Mouse (Mus musculus): Measurements from ENCODE around the gene Lamb1.

Gene Lamb1

DNA sequence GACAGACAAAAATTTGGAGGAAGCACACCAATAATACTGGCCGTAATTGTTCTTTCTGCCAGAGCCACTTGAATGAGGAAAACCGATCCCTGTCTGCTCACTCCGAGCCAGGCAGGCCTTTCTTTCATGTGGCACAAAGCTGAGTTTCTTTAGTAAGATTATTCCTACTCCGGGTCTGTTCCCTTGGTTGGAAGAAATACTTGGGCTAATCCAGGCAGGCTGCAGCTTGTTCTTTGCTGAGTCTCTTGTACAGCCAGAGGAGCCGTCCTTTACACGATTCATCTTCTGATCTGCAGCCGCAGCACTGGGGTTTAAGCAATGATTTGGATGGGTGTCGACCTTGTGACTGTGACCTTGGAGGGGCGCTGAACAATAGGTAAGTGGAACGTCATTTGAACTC lies 24.0 kb downstream of the Lamb1 start:
- no peak for DNase-seq (ENCODE audit: low read depth)

DNA sequence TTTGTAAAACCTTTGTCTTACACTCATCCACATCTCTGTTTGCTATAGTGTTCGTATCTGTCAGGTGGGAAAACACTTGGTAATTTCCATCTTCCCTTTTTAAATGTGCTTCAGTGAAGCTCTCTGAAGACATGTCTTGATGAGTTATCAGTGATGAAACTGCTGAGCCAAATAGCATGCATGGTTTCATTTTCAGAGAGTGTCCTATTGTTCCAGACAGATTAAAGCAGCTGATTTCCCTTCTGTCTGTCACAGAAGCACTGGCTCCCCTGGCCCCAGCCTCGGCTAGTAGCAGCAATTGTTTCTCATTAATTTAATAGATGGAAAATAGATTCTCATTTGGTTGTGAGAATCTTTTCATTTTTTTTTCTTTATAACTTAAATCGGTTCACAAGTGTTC lies 25.9 kb downstream of the Lamb1 start:
- no peak for DNase-seq (ENCODE audit: low read depth)

DNA sequence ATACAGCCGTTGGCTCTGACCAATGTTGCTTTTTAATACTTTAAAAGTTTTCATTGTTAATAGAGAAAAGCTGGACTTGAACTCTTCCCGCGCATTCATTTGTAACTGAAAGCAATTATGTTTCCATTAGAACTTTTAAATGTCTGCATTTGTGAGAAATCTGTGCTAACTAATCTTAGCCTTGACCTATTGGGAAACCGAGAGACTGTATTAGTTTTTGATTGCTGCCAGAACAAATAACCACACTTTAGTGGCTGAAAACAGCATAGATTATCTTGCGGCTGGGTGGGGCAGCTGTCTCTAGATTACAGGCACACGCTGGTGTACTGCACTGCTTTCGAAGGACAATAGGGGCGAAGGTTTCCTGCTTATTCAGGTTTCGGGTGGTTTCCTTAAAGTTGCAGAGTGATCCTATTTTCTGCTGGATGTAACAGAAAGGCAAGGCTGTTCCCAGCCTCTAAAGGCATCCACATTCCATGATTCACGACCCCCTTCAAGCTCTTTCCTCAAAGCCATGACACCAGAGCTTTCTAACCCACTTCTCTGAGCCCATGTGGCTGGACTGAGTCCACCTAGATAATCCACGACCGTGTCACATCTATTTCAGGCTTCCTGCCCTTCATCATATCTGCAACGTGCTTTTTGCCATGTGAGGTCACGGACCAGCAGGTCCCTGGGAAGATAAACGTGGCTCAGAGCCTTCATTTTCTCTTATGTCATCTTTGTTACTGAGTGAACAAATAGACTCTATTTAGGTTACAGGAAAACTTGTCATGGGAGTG lies 28.5 kb downstream of the Lamb1 start:
- DNase-seq (ENCODE audit: low read depth): no peak

DNA sequence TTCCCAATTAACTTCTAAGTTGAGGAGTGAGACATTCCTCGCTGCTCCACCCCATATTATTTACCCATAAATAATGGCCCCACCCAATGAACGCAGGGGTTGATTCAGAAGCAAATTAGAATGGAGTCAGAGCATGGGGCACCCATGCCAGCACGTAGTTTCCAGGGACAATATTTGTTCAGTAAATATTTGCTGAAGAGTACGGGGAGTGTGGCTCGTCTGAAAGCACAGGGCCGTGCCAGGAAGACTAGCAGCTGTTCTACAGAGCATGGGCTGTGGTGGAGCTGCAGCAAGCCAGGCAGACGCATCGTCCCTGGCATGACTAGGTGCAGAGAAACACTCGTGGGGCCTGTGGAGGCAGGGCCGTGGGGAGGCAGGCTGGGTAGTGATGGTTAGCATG lies 29.5 kb downstream of the Lamb1 start:
- DNase-seq (ENCODE audit: low read depth): no peak

DNA sequence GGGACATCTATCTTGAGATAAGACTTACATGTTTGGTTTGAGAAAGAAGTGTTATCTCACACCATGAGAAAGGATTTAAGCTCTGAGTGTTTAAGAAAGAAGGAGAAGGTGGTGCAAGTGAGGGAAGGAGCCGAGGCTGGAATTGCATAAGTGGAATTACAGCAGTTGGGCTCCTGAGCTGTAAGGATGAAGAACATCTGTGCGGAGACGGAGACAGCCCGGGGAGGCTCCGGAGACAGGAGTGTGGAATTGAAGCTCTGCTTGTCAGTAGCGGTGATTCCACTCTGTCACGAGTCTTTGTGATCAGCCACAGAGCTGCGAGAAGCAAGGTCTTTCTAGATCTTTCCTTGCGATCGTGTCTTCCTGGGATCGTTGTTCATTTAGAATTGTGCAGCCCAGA lies 30.0 kb downstream of the Lamb1 start:
- DNase-seq (ENCODE audit: low read depth): no peak

DNA sequence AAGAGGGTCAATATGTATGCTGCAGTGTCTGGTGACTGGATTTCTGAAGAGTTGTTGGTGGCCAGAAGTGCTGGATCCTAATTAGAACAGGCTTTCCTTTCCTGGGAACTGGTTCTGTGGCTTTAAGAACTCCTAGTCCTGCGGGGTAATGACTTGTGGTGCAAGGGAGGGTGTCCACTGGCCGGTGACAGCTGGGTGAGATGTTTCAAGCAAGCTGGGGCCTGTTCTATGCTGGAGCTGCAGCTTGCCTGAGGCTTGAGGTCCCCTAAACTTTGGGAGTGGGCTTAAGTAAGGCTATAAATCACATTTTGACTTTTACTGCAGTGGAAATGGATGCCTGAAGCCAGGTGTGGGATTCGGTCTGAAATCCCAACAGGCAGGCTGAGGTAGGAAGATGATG lies 30.5 kb downstream of the Lamb1 start:
- DNase-seq (ENCODE audit: low read depth): no peak

DNA sequence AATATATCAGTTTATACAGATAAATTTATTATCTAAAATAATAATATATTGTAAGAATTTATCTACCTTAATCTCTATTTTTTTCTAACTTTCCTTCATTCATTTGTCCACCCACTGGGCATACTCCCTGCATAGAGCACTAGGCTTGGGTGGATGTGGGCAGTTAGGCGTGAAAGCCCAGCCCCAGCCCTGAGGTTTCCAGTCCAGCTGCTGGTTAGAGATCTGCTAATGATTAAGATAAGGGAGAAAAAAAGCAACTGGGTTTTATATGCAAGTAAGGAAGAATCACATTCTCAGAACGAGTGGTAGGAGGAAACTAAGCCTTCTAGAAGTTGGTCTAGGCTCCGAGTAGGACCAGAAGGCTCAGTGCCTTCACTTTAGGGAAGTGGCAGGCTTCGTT lies 31.1 kb downstream of the Lamb1 start:
- DNase-seq (ENCODE audit: low read depth): no peak

DNA sequence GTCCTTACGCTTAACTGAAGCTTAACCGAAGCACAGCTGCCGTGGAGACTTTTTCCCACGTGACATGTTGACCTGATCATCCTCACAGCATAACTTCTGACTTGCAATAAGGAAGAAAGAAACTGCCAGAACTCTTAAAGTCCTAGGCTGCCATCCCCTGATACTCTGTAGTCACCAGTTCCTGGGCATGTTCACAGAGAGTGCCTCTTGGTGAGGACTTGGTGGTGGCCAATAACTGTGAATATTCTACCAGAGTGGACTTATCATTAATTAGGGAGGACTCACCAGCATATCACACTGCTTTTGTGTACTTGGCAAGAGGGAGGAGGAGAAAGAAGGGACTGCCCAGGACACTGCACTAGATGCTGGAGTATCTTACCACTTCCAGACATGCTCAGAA lies 33.1 kb downstream of the Lamb1 start:
- no peak for DNase-seq (ENCODE audit: low read depth)

DNA sequence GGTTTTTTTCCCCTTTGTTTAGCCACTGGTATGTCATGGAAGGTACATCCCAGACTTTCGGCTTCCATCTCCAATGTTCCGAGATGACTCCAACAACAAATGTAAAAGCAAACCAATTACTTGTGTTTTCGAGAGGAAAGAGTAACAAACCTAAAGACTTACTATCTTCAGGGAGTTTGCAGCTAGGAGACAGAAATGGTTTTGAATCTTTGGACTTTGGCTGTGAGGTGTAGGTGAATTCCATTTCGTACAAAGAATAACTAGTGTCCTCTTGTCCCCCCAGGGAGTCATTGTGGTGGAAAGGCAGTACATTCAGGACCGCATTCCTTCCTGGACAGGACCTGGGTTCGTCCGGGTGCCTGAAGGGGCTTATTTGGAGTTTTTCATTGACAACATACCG lies 33.5 kb downstream of the Lamb1 start:
- no peak for DNase-seq (ENCODE audit: low read depth)

DNA sequence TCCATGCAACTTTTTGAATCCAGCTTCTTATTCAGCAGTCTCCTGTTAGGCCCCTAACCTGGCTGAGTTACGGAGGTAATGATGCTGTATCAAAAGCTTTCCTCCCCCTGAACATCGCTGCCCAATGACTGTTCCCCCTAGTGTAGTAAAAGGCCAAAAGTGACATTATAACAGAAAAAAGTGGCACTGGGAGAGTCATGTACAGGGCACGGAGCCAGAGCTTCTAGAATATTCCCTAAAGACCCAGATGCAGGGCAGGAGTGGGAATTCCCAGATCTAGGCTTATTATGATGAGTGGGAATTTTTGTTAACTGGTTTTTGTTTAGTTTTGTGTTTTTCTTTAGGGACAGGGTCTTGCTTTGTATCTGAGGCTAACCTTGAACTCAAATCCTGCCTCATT lies 34.1 kb downstream of the Lamb1 start:
- no peak for DNase-seq (ENCODE audit: low read depth)

DNA sequence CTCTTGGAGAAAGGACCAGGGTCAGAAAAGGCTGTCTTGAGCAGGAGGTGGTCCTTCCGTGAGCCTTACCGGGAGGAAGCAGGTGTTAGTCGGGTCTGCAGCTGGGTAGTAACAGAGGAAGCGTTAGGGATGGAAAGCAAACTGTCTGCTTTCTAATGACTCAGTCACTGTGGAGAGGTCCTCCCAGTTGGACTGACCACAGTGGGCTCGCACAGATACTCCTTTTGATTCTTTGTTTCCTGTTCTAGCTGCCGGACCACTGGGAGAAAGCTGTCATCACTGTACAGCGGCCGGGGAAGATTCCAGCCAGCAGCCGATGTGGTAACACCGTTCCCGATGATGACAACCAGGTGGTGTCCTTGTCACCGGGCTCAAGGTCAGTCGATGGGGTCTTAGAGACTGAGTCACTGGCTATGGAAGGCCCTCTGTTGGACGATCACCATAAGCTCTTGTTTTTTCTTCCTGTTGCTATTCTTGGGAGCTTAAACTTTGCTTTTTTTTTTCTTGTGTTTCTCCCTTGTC lies 34.7 kb downstream of the Lamb1 start:
- no peak for DNase-seq (ENCODE audit: low read depth)

DNA sequence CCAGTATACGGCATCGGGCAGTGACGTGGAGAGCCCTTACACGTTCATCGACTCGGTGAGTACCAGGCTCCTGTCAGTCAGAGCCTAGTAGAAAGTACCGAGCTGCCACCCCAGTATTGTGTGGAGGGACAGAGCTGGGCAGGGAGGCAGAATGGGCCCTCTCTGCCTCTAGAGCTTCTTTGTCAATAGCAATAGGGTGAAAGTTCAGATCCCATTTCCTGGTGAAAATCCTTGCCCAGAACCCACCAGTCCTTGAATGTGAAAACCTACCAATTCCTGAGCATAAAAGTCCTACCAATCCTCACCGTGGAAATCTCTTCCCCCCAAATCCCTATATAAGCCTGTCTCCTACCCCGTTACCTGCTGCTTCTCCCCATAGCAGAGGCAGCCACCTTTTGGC lies 35.2 kb downstream of the Lamb1 start:
- DNase-seq (ENCODE audit: low read depth): no peak

DNA sequence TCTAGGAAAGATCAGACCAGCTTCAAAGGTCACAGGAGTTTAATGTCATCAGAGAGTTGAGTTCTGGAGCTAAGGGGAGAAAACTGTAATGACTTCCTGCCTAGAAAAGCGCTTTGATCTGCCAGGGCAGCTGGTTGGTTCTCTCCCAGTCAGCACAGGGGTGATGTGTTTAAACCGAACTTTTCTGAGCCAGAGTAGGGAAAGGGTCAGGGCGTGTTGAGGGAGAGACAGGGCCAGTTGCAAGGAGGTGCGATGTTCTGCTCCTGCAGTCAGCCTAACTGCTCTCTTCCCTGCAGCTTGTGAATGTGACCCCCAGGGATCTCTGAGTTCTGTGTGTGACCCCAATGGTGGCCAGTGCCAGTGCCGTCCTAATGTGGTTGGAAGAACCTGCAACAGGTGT lies 37.2 kb downstream of the Lamb1 start:
- no peak for DNase-seq (ENCODE audit: low read depth)

DNA sequence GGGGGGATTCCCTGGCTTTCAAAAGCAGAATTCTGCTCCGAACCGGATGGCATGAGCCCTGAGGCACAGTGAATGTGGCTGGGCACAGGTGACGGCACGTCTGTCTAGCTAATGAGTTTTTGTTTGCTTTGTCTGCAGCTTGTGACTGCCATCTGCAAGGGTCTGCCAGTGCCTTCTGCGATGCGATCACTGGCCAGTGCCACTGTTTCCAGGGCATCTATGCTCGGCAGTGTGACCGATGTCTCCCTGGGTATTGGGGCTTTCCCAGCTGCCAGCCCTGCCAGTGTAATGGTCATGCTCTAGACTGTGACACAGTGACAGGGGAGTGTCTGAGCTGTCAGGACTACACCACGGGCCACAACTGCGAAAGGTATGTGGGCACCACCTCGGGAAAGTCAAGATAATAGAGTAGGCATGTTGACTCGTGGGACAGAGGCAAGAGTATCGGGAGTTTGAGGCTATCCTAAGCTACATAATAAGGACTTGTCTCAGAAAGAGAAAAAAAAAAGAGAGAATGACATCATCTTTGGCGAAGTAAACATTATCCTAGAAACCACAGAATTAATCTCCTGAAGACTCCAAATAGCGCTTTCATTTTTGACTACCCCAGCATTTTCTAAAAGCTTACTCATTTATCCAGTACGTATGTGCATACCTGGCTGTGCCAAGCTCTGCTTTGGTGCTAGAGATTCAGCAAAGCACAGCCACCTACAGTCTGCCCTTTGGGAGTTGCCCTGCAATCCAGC lies 37.9 kb downstream of the Lamb1 start:
- DNase-seq (ENCODE audit: low read depth): no peak

DNA sequence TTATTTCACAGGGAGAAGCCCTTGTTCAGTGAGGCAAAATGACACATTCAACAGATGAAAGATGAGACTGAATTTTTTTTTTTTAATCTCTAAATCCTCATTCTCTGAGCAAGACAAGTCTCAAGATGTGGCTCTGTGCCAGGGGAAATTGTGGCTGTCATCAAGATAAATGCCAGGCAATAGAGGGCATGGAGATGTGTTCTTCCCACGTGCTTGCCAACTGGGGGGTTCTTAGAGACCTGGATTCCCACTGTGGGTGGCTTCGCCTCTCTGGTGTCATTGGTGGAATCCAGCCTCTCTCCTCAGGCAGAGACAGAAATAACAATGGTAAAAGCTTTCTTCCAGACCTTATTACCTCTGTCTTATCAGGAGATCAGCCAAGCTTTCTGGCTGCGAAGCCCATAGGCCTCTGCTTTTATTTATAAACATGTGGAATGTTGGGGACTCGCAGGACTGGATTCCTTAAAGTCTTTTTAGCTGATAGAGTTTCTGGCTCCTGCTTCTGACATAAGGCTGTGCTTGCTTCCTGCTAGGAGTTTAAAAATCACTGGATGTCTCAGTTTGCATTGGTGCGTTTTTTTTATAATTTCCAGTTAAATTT lies 41.1 kb downstream of the Lamb1 start:
- DNase-seq (ENCODE audit: low read depth): no peak

DNA sequence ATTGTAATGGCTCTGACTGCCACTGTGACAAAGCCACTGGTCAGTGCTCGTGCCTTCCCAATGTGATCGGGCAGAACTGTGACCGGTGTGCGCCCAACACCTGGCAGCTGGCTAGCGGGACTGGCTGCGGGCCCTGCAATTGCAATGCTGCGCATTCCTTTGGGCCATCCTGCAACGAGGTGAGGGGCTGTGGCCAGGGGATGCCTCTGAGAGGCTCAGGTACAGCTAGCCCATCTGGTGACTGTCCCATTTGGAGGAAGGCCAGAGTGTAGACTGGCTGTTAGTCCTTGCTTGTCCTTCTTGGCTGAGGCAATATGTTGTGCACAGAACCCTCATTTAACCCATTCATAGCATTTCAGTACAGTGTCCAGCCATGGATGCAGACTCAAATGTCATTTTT lies 42.0 kb downstream of the Lamb1 start:
- no peak for DNase-seq (ENCODE audit: low read depth)

DNA sequence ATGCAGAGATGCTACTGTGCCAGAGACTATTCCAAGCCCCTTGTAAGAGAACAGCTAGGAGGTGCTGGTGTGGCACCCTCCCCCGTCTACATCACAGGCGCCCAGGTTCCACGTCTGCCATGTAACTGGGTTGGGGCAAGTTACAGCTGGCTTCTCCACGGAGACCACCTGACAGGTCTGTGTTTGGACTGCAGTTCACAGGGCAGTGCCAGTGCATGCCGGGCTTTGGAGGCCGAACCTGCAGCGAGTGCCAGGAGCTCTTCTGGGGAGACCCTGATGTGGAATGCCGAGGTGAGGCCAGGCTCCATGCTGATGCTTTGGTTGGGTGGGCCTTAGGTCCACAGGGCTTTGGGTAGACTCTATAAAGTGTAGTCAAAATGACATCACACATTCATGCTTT lies 42.7 kb downstream of the Lamb1 start:
- no peak for DNase-seq (ENCODE audit: low read depth)

DNA sequence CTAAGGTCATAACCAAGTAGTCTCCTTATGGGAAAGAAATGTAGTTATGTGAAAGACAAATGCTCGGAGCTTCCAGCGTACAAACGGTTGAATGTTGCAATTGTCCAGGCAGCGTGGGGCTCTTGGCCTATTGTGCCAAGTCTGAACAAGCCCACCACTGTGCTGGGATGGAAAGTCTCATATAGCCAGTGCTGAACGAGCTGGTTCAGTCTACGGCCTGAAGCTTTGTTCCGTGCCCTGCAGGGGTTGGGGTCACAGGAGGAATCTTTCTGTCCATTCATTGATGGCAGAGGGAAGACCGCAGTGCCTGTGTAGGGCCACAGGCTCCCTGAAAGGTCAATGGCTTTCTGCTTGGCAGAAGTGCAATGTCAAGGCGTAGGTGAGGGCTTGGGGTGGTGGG lies 45.7 kb downstream of the Lamb1 start:
- DNase-seq (ENCODE audit: low read depth): no peak

DNA sequence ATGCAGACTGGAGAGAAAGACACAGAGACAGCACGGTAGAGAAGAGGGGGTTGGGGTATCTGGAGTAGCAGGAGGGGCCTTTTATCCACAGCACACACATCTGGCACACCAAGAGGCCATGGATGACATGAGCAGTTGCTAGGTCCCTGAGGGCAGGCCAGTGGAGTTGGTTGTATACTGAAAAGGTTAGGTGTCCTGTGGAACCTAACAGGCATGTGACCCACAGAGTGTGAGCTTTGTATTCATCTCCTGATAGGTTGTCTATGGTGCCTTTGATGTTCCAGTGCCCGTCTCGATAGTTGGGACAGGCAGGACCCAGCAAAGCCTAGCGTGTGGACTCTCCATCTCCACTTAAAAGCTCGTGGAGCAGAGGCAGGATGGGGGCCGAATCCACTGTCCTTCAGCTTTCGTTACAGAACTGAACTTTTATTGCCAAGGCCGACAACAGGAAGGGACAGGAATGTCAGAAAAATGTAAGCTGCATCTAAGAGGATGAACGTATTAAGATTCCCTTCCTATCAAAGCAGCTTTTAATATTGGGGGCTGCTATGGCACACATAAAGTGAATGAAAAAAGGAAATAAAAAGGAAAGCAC lies 46.7 kb downstream of the Lamb1 start:
- no peak for DNase-seq (ENCODE audit: low read depth)

DNA sequence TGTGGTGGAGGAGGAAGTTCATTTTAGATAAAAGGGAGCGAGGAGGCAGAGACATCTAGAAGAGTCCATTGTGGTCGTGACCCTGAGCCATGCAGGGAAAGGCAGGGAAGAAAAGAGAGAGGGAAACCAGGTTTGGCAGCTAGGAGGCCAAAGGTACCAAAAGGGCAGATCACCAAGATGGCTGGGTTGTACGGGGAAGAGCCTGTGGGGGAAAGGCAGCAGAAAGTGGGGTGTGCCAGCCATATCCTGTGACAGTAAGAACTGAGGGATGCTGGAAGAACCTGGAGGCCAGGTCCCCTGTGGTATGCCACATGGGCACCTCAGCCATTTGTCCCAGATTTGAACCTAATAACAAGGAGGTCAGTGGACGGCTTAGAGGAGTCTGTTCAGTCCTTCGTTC lies 47.2 kb downstream of the Lamb1 start:
- DNase-seq (ENCODE audit: low read depth): no peak

DNA sequence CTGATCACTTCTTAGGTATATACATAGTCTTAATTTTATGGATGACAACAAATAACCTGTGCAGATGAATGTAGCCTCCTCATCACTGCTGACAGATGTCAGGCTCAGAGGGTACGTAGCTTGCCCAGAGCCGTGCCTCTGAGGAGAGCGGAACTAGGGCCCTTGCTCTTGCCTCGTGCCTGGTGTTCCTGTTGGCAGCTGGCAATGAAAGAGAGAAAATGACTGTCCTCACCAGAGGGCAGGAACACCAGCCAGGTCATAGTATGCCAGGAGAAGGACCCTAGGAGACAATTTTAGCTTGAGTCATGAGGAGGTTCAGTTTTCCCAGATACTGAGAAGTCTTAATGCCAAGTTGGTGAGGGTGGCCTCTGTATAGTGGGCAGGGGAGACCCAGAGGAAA lies 48.1 kb downstream of the Lamb1 start:
- DNase-seq (ENCODE audit: low read depth): no peak

DNA sequence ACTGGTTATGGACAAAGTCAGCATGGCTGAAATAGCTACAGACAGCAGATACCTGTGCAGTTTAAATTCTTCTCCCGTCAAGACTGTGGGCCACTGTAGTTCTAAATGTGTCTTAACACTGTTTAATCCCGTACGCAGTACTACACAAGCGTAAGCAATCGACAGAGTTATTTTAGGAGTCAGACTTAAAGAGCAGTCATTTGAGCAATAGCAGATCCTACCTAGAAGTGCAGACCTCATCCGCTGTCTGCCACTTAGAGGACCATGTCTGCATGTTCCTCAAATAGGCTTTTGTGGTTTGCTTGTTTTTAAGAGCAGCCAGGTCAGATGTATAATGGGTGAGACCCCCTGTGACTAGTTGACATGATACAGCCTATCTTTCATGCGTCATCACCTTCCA lies 49.3 kb downstream of the Lamb1 start:
- DNase-seq (ENCODE audit: low read depth): no peak

DNA sequence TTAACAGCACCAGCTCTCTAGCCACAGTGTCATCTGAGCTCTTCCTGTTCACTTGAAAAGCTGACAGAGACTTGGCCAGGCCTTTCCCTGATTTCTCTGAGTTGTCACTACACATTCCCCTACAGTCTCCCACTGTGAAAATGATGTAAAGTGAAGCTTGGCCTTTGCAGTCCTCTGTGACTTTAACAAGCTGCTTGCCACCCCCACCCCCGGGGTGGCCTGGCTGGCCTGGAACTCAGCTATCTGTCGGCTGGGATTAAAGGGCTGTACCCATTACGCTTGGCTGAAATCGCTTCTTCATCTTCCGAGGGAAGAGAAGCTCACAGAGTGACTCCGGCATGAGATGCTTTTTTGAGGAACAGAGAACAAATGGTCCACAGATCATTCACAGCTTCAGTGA lies 50.9 kb downstream of the Lamb1 start:
- no peak for DNase-seq (ENCODE audit: low read depth)

All from c-Kit-positive CD71-positive TER-119-negative erythroid progenitor cells, embryonic 14.5 days (primary cell).